Mouse (Mus musculus) heart, embryonic 14.5 days (tissue): Measurements from ENCODE around the gene Zfp879. TPM values are rescaled to one million over a fixed set of nuclear protein-coding genes. Genes with fewer than 3 reads are reported as not detected.

ENCODE experiments used
- ATAC-seq: fragments of 200-750 bp; cut with Nextera tagmentation; 2 replicates; pipeline ENCODE4 v1.8.0; 2017; ENCODE audit warnings: low read depth, moderate TSS enrichment; ENCODE audit not compliant: insufficient number of reproducible peaks, insufficient read depth, low FRiP score
- H3K27ac ChIP-seq, 2 experiments: fragments of 200-500 bp in 1 of 2; fragments of 300-500 bp in 1 of 2; sonication (generic) in 1 of 2; replicated peaks in 1 of 2; 2 replicates each; pipeline ENCODE4 v1.5.1; 2012 to 2014; ENCODE audit warnings: low read depth in 2 of 2, low read length in 2 of 2, control low read depth in 1 of 2, mild to moderate bottlenecking in 1 of 2, mixed read lengths in 1 of 2; ENCODE audit not compliant: control insufficient read depth in 1 of 2, insufficient read depth in 1 of 2
- H3K27me3 ChIP-seq: fragments of 300-500 bp; sonication (generic); 2 replicates; pipeline ENCODE4 v1.6.1; 2014; ENCODE audit warnings: mild to moderate bottlenecking, low read length, control low read depth; ENCODE audit not compliant: control insufficient read depth, insufficient read depth
- H3K36me3 ChIP-seq: fragments of 300-500 bp; sonication (generic); 2 replicates; pipeline ENCODE4 v1.6.1; 2014; ENCODE audit warnings: mild to moderate bottlenecking, control low read depth, low read length, mixed read lengths; ENCODE audit not compliant: control insufficient read depth, insufficient read depth
- H3K4me1 ChIP-seq, 2 experiments: fragments of 200-500 bp in 1 of 2; fragments of 300-500 bp in 1 of 2; sonication (generic) in 1 of 2; 2 replicates each; pipeline ENCODE4 v1.6.1; 2012 to 2014; ENCODE audit warnings: low read length in 2 of 2, control low read depth in 1 of 2, mixed read lengths in 1 of 2; ENCODE audit not compliant: control insufficient read depth in 2 of 2, insufficient read depth in 2 of 2
- H3K4me2 ChIP-seq: fragments of 300-500 bp; sonication (generic); 2 replicates; pipeline ENCODE4 v1.6.1; 2014; ENCODE audit warnings: mild to moderate bottlenecking, low read length
- H3K4me3 ChIP-seq, 2 experiments: fragments of 200-500 bp in 1 of 2; fragments of 300-500 bp in 1 of 2; sonication (generic) in 1 of 2; 2 replicates each; pipeline ENCODE4 v1.5.1; 2012 to 2014; ENCODE audit warnings: low read length in 2 of 2, mild to moderate bottlenecking in 2 of 2, control low read depth in 1 of 2, low read depth in 1 of 2, moderate library complexity in 1 of 2; ENCODE audit not compliant: control insufficient read depth in 1 of 2, insufficient read depth in 1 of 2
- H3K9ac ChIP-seq: fragments of 300-500 bp; sonication (generic); 2 replicates; pipeline ENCODE4 v1.6.1; 2014; ENCODE audit warnings: mild to moderate bottlenecking, low read length
- H3K9me3 ChIP-seq: fragments of 300-500 bp; sonication (generic); 2 replicates; pipeline ENCODE4 v1.6.1; 2016; ENCODE audit warnings: low read length, control low read depth; ENCODE audit not compliant: control insufficient read depth
- WGBS: fragments of 180-500 bp; shearing (Covaris S2); extraction: QIAGEN DNeasy Blood & Tissue Kit; methylation state at CpG from one replicate; pipeline ENCODE4 v1.1.7; 2014; 5-methylcytosine and 5-hydroxymethylcytosine counted together
- polyA plus RNA-seq: library from polyadenylated mRNA; unstranded; fragments of >200 nt; fragmentation: Nextera tagmentation; extraction: Ambion mirVana; gene quantifications from 2 replicates; pipeline ENCODE4 v1.2.1, GENCODE M21; 2014

Zfp879 gene
- 0.35 and 0.55 TPM in 2 replicates for polyA plus RNA-seq

DNA sequence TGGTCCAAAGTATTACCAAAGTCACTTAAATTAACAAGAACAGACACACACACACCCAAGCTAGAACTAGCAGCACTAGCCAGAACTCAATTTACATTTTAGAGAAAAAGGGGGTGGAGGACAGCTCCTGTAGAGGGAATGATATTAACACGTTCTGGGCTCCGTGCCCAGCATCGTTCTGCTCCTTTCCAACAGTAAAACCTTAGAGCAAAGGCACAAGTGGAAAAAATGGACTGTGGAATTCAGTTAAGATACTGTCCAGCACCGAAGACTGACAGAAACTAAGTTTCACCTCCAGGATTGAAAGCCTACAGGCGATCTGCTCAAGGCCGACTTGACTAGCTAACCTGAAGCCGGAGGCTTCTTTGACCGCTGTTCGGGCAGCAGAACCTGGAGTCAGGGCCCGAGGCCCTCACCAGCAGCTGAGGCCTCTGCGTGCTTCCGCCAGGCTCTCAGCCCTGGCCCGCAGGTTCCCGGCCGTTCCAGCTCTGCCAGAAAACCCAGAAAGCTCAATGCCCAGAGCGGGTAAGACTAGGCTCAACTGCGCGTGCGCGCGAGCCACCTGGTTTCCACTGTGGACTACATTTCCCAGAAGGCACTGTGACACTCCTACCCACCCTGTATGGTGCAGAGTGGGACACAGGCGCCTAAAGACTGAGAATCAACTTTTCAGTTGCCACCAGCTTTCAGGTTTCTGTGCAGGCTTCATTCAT is at the start of gene Zfp879:
Zfp879 (minus strand) TSS at position 530 of the 713 bp plus-strand sequence.
- Histone ChIP-seq H3K9me3 (no peaks in the 10 kb centered on the region), H3K9ac (peak within 1 kb of the TSS; percentile 73), H3K4me3 (peak within 1 kb of the TSS; percentile 44 to 56), H3K36me3 (no peaks in the 10 kb centered on the region), H3K27ac (peak within 1 kb of the TSS; percentile 85 to 87), H3K4me2 (peak within 1 kb of the TSS; percentile 73), H3K27me3 (no peaks in the 10 kb centered on the region), H3K4me1 (peaks cover 2 to 7% of the 10 kb centered on the region in 2 experiments; a peak in 1 of 4 replicates)
- 16% methylated on average over 22 of the region's 22 CpGs for WGBS
- peak; percentile 91 for ATAC-seq

DNA sequence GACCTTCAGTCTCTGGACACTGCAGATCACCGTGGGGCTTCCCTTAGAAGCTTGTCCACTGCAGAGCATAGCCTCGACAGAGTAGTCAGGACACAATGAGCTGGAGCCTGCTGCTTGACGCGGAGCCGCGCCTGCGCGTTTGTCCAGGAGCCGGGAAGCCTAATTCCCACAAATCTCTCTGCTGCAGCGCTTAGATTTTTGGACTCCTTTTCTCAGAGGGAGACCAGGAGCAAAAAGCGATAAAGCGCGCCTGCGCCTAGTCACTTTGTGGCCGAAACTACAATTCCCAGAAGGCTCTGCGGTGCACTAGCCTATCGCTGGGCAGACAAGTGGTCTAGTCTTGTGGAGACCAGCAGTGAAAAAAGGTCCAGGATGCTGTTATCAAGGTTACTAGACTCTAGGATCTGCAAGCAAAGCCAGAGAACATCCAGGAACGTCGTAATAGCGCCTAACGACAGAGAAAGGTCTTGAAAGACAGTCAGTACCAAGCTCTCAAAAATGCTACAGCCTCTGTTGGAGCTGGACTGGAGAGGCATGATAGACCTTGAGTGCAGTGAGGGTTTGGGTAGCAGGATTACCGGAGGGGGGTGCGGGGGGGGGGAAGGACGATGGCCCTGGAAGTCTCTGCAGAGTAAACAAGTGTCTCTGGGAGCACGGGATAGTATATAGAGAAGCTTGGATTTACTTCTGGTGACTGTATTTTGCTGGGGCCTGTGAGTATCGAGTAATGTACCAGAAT is 46.2 kb upstream of the Zfp879 start, which contains the start of gene Zfp454:
Zfp454 (minus strand) TSS at position 262 of the 739 bp plus-strand sequence.
- no peaks in the 10 kb centered on the region for H3K27me3 ChIP-seq
- ATAC-seq = peak; percentile 78
- peaks cover 2% of the 10 kb centered on the region; the same call in 1 of the 2 replicates for H3K9me3 ChIP-seq
- 5% methylated on average over 26 of the region's 26 CpGs for WGBS
- peak within 1 kb of the TSS; percentile 76 for H3K9ac ChIP-seq
- peak within 1 kb of the TSS; percentile 20 to 68; a peak in 2 of 4 replicates for H3K27ac ChIP-seq
- peak within 1 kb of the TSS; percentile 87 for H3K4me2 ChIP-seq
- peaks cover 0 to 8% of the 10 kb centered on the region in 2 experiments; a peak in 3 of 4 replicates for H3K4me1 ChIP-seq
- H3K4me3 ChIP-seq = peak within 1 kb of the TSS; percentile 51 to 52
- H3K36me3 ChIP-seq = peaks cover 11% of the 10 kb centered on the region

DNA sequence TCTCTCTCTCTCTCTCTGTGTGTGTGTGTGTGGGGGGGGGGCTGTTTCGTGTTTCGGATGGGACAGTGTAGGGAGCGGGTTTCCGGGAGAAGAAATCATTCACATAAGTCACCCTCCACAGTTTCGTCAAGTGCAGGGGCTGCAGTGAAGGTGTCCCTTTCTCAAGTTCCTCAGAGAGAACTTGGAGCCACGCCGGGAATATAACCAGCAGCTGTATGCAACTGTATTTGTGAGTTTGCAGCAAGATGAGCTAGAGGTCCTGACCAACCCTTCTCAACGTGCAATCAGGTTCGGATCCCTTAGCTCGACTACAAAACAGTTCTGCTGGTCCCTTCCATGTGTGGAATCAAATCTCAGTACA is 45.6 kb upstream of the Zfp879 start:
- H3K27ac ChIP-seq = peak overlapping the region; percentile 20 to 68; a peak in 2 of 4 replicates
- H3K4me2 ChIP-seq = peak overlapping the region; percentile 87
- no peak for ATAC-seq
- H3K4me1 ChIP-seq = peaks cover 0 to 8% of the 10 kb centered on the region in 2 experiments; a peak in 3 of 4 replicates
- peaks cover 16% of the 10 kb centered on the region for H3K36me3 ChIP-seq
- no peaks in the 10 kb centered on the region for H3K27me3 ChIP-seq
- peak overlapping the region; percentile 76 for H3K9ac ChIP-seq
- H3K4me3 ChIP-seq = peak overlapping the region; percentile 51 to 52
- no peaks in the 10 kb centered on the region for H3K9me3 ChIP-seq
- WGBS = 31% methylated on average over 10 of the region's 10 CpGs

DNA sequence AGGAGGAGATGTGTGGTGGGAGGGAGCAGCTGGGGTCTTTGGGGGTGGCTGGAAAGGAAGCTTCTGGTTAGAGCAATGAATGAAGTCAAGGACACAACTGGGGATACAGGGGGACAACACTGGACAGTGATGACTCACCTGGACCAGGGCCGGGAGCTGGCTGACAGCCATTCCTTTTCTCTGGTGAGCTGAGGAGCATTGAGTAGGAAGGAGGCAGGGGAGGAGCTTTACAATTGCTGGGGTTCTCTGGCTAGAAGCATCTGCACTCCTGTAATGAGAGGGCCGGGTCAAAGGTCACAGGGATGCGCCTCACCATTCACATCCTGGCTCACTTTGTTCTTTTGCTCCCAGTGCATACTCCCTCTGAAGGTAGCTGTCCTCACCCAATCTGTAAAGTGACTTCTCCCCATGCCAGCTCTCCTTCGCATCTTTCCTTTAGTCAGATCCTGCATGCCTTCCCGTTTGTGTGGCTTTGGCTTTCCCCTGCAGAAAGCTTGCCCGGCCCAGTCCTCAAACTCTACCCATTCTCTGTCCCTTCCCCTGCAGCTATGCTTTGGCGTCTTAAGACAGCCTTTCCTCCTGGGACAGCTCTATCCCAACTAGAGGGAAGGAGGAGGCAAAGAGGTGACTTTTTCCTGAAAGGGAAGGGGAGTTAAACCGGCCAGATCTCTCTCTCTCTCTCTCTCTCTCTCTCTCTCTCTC is 45.0 kb upstream of the Zfp879 start:
- no peak for ATAC-seq
- Histone ChIP-seq H3K27me3 (no peaks in the 10 kb centered on the region), H3K4me3 (peak overlapping the region; percentile 51 to 52), H3K4me2 (peak overlapping the region; percentile 87), H3K36me3 (peaks cover 16% of the 10 kb centered on the region), H3K4me1 (peaks cover 0 to 8% of the 10 kb centered on the region in 2 experiments; a peak in 3 of 4 replicates), H3K9ac (peak overlapping the region; percentile 76), H3K27ac (no peak overlapping the region), H3K9me3 (no peaks in the 10 kb centered on the region)
- 56% methylated on average over 8 of the region's 8 CpGs for WGBS

DNA sequence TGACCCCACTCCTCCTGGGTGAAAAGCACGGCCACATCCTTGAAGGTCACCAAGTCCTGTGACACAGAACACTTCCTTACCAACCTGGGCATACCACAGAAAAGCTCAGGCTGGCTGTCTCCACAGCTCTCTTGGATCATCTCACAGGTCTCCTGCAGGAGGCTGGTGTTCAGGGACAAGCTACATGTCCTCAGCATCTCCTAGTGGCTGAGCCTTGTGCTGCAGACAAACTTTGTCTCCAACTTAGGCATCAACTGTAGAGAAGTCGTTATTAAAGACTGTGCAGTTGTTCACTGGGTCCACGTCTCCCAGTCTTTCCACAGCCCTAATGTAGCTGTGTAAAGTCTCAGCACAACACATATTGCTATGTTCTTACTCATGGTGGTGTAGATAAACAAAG is 42.4 kb upstream of the Zfp879 start:
- Histone ChIP-seq H3K9me3 (no peaks in the 10 kb centered on the region), H3K9ac (no peak overlapping the region), H3K36me3 (peaks cover 16% of the 10 kb centered on the region), H3K4me3 (no peak overlapping the region), H3K27me3 (no peaks in the 10 kb centered on the region), H3K4me2 (no peak overlapping the region), H3K4me1 (peaks cover 0 to 8% of the 10 kb centered on the region in 2 experiments; a peak in 3 of 4 replicates), H3K27ac (no peak overlapping the region)
- no peak for ATAC-seq
- WGBS = 76% methylated on average over 3 of the region's 3 CpGs

DNA sequence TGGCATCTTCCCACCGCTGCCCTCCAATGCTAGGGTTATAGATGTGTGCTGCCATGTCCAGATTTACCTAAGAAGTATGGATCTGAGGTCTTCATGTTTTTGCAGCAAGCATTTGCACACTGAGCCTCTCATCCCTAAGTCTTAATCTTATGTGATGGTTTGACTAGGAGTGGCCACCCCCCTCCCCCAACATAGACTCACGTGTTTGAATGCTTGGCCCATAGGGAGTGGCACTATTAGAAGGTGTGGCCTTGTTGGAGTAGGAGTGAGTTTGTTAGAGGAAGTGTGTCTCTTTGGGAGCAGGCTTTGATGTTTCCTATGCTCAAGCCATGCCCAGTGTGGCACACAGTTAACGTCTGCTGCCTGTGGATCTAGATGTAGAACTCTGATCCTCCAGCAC is 37.3 kb upstream of the Zfp879 start:
- peaks cover 21% of the 10 kb centered on the region for H3K9me3 ChIP-seq
- ATAC-seq = no peak
- H3K4me2 ChIP-seq = no peak overlapping the region
- no peak overlapping the region for H3K4me3 ChIP-seq
- H3K36me3 ChIP-seq = peaks cover 28% of the 10 kb centered on the region
- 82% methylated on average over 3 of the region's 3 CpGs for WGBS
- H3K27me3 ChIP-seq = no peaks in the 10 kb centered on the region
- no peak overlapping the region for H3K27ac ChIP-seq
- H3K4me1 ChIP-seq = no peaks in the 10 kb centered on the region
- H3K9ac ChIP-seq = no peak overlapping the region

DNA sequence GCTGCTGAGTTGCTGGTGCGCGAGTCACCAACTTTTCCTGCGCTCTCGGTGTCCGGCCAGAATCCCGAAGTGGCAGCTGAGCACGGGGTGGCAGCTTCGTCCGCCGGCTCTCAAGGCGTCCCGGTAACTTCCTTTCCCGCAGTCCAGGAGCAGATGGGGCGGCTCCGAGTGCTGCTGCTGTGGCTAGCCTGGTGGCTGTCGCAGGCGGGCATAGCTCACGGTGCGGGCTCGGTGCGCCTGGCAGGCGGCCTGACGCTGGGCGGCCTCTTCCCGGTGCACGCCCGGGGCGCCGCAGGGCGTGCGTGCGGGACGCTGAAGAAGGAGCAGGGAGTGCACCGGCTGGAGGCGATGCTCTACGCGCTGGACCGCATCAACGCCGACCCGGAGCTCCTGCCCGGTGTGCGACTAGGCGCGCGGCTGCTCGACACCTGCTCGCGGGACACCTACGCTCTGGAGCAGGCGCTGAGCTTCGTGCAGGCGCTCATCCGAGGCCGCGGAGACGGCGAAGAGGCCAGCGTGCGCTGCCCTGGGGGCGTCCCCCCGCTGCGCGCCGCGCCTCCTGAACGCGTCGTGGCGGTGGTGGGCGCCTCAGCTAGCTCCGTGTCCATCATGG is 9.7 kb upstream of the Zfp879 start:
- no peak for ATAC-seq
- Histone ChIP-seq H3K4me2 (peak overlapping the region; percentile 90), H3K4me1 (peaks cover 0 to 22% of the 10 kb centered on the region in 2 experiments; a peak in 3 of 4 replicates), H3K27ac (no peak overlapping the region), H3K9ac (peak overlapping the region; percentile 41), H3K27me3 (peaks cover 58% of the 10 kb centered on the region), H3K36me3 (no peaks in the 10 kb centered on the region), H3K4me3 (peak overlapping the region; percentile 39 to 48), H3K9me3 (peaks cover 7% of the 10 kb centered on the region)
- under 1% methylated on average over 63 of the region's 72 CpGs for WGBS
